8 mouse cellular contexts compared by ENCODE assay signal in the genomic region with DNA sequence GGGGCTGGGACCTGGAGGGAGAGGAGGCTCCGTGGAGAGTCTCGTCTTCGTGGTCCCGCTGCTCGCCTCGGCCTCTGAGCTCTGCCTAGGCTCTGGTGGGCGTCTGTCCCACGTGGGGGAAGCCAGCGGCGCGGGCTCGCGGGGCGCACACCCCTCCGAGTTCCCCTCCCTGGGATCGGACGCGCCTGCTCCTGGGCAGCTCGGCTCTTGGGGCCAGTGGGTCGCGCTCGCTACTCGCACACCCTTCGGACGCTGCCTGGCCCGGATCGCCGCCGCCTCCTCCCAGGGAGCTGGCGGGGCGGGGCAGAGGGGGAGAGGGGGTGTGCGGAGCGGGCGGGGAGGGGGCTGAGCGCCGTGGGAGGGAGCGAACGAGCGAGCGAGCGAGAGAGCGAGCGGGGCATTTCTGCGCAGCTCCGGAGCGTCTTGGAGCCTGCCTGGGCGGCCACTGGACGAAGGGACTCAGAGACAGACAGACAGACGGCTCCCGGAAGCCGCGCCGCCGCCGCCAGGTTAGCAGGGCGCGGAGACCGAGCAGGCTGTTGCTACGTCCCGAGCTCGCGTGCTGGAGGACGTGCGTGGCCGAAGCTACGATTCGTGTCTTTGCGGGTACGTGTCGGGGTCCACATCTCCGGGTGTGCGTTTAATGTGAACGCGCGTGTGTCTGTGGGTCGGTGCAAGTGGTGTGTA. TPM values are rescaled to one million over a fixed set of nuclear protein-coding genes. Genes with fewer than 3 reads are reported as not detected.
DNase-seq lines count a peak whose midpoint lies in the region; ATAC-seq lines count a peak whose summit lies in the region.

A gene (plus strand): TSS at position 216 of the 687 bp plus-strand sequence.

- peak within 1 kb of the TSS; percentile 73 for H3K9ac ChIP-seq in embryonic facial prominence, embryonic 14.5 days (ENCODE audit: low read depth, low read length)
- H3K9ac ChIP-seq in lung, embryonic 15.5 days: peak within 1 kb of the TSS; percentile 63
- peak within 1 kb of the TSS; percentile 82 for H3K9ac ChIP-seq in neural tube, embryonic 15.5 days (replicated peaks)

- WGBS in embryonic facial prominence, embryonic 14.5 days: under 1% methylated on average over 44 of the region's 76 CpGs
- WGBS in lung, embryonic 15.5 days: under 1% methylated on average over 73 of the region's 76 CpGs
- under 1% methylated on average over 65 of the region's 76 CpGs for WGBS in neural tube, embryonic 15.5 days

- H3K36me3 ChIP-seq in embryonic facial prominence, embryonic 14.5 days (ENCODE audit: control insufficient read depth, insufficient read depth, low read length): no peaks in the 10 kb centered on the region
- H3K36me3 ChIP-seq in lung, embryonic 15.5 days: no peaks in the 10 kb centered on the region
- H3K36me3 ChIP-seq in neural tube, embryonic 15.5 days: no peaks in the 10 kb centered on the region

- peak; percentile 58 for ATAC-seq in embryonic facial prominence, embryonic 14.5 days (ENCODE audit: low read depth)
- peak; percentile 58; the same call in 1 of the 2 replicates for ATAC-seq in lung, embryonic 15.5 days (ENCODE audit: borderline replicate concordance, extremely low read depth, low FRiP score, low TSS enrichment)
- ATAC-seq in neural tube, embryonic 15.5 days (ENCODE audit: low FRiP score): peak; percentile 85

- H3K4me2 ChIP-seq in embryonic facial prominence, embryonic 14.5 days (ENCODE audit: low read depth, low read length): peak within 1 kb of the TSS; percentile 96
- H3K4me2 ChIP-seq in lung, embryonic 15.5 days: peak within 1 kb of the TSS; percentile 94
- peak within 1 kb of the TSS; percentile 81 for H3K4me2 ChIP-seq in neural tube, embryonic 15.5 days

- peak within 1 kb of the TSS; percentile 46; the same call in 1 of the 2 replicates for H3K27ac ChIP-seq in embryonic facial prominence, embryonic 14.5 days (replicated peaks; ENCODE audit: low read depth, low read length)
- peak within 1 kb of the TSS; percentile 13; the same call in 1 of the 2 replicates for H3K27ac ChIP-seq in lung, embryonic 15.5 days
- peak within 1 kb of the TSS; percentile 94 for H3K27ac ChIP-seq in neural tube, embryonic 15.5 days (replicated peaks)

- H3K4me1 ChIP-seq in embryonic facial prominence, embryonic 14.5 days (ENCODE audit: control insufficient read depth, insufficient read depth, low read length): peaks cover 15% of the 10 kb centered on the region
- peaks cover 30% of the 10 kb centered on the region for H3K4me1 ChIP-seq in lung, embryonic 15.5 days
- peaks cover 46% of the 10 kb centered on the region for H3K4me1 ChIP-seq in neural tube, embryonic 15.5 days

- peak within 1 kb of the TSS; percentile 68 for H3K4me3 ChIP-seq in embryonic facial prominence, embryonic 14.5 days (ENCODE audit: low read depth, low read length)
- peak within 1 kb of the TSS; percentile 59 for H3K4me3 ChIP-seq in lung, embryonic 15.5 days
- peak within 1 kb of the TSS; percentile 76 for H3K4me3 ChIP-seq in neural tube, embryonic 15.5 days (replicated peaks)

- peak; percentile 24 to 27 for DNase-seq in CD8-positive naive resting alpha-beta T cell, adult 2 months (ENCODE audit: low read depth in 2 of 2, low spot score in 2 of 2)
- DNase-seq in adrenal gland, adult 18-20 months (ENCODE audit: low spot score in 2 of 2): peak; percentile 64 to 68
- peak; percentile 47 for DNase-seq in embryonic facial prominence, embryonic 14.5 days (ENCODE audit: low spot score)
- peak; percentile 60 to 61 for DNase-seq in heart, postnatal 10 days
- peak; percentile 77 to 84 for DNase-seq in kidney, postnatal 36 days
- DNase-seq in yolk sac, embryonic 10.5 days (ENCODE audit: low spot score): peak; percentile 81

- intact Hi-C loops in heart, postnatal 10 days (cut with DNase I): loop anchor here (5.0 kb wide), 1 partner anchor 56 kb away; no protein-coding TSS in a partner anchor

- no peaks in the 10 kb centered on the region for H3K9me3 ChIP-seq in embryonic facial prominence, embryonic 14.5 days (ENCODE audit: control insufficient read depth, low read length)
- no peaks in the 10 kb centered on the region for H3K9me3 ChIP-seq in lung, embryonic 15.5 days
- H3K9me3 ChIP-seq in neural tube, embryonic 15.5 days (replicated peaks): no peaks in the 10 kb centered on the region

- H3K27me3 ChIP-seq in embryonic facial prominence, embryonic 14.5 days (replicated peaks; ENCODE audit: control insufficient read depth, insufficient read depth, low read length): peaks cover 31% of the 10 kb centered on the region
- peaks cover 55% of the 10 kb centered on the region for H3K27me3 ChIP-seq in lung, embryonic 15.5 days
- 0 out of 2 replicates have a peak, but pooled peaks cover 5% of the 10 kb centered on the region for H3K27me3 ChIP-seq in neural tube, embryonic 15.5 days (replicated peaks)

RNA-seq across cellular contexts. Expression of the gene that starts here (rescaled TPM):
- total RNA-seq in adrenal gland, adult 18-20 months (2021): 10 to 100 TPM; 67.0 to 75.9 TPM
- polyA plus RNA-seq in embryonic facial prominence, embryonic 14.5 days (2014; fragmentation: Nextera tagmentation; extraction: Ambion mirVana): 4.0 and 4.7 TPM in 2 replicates
- total RNA-seq in heart, postnatal 10 days (2021): 10 to 100 TPM; 15.9 to 19.9 TPM
- polyA plus RNA-seq in lung, embryonic 15.5 days (2015; fragmentation: Nextera tagmentation; extraction: Ambion mirVana): 1.6 and 2.8 TPM in 2 replicates
- 12.3 and 14.8 TPM in 2 replicates for polyA plus RNA-seq in neural tube, embryonic 15.5 days (2015; fragmentation: Nextera tagmentation; extraction: Ambion mirVana)

Comparison
In these comparisons a context has a peak if more than half of its experiments do, and no peak if none do; other contexts are left out.
1. Peak in every context shown above with its lines: DNase-seq, ATAC-seq, H3K4me3 ChIP-seq and H3K27ac ChIP-seq.
2. DNase-seq: peak in every context shown above with its lines; median percentile 81 in yolk sac, embryonic 10.5 days; 80 in kidney, postnatal 36 days; 66 in adrenal gland, adult 18-20 months; 60 in heart, postnatal 10 days; 47 in embryonic facial prominence, embryonic 14.5 days; 26 in CD8-positive naive resting alpha-beta T cell, adult 2 months.
3. H3K27ac ChIP-seq: peak in every context shown above with its lines; median percentile 94 in neural tube, embryonic 15.5 days; 46 in embryonic facial prominence, embryonic 14.5 days; 13 in lung, embryonic 15.5 days.